Mouse (Mus musculus): ENCODE measurements at regions not wholly inside any gene's neighbourhood (a gene's known extent, or its start where the extent isn't known, plus 50 kb on each side); places are given as distances from the start of the nearest gene placed in this dataset.
A peak's percentile ranks its signal among the peaks of the same experiment; 100 is the strongest.

DNA sequence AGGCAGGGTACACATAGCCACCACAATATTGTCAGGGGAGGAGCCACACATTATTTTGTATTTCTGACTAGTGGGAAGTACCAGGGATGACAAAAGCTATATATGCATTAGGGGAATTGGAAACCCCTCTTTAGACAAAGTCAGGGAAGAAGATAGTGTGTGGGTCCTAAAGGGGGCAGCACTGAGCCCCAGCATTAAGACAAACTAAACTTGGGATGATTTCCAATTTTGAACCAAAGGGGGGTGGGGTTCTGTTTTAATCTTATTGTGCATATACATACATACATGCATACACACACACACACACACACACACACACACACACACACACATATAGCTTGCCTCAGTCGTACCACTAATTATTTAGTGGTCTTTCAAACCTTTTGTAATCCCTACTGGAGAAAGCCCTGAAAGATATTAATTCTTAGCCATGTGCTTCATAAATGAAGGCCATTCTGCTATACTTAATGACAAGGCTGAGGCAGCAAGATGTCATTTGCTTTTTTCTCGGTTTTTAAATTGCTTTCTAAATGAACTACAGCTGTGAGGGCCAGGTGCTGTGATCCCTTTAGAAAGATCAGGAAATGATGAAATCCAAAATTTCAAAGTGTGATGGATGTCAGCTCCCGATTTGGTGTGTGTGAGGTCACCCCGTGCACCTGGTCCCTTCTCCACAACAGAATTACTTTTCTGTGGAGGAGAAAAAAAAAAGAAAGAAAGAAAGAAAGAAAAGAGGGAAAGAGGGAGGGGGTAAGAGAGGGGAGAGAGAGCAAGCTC is 523.5 kb downstream of the Rnf144a start:
- no peak for DNase-seq
- no peaks in the 10 kb centered on the region for H3K27me3 ChIP-seq (ENCODE audit: control insufficient read depth, insufficient read depth, low read length)
- no peak overlapping the region for H3K27ac ChIP-seq (ENCODE audit: insufficient read depth, low read length)
- no peak overlapping the region for H3K4me3 ChIP-seq (replicated peaks; ENCODE audit: insufficient read depth, low read depth, low read length)
- TF ChIP-seq CTCF (IDR thresholded peaks at IDR 0.05; ENCODE audit: borderline replicate concordance, insufficient read depth, low read depth, low read length) (no peak), POLR2A (IDR thresholded peaks at IDR 0.05; ENCODE audit: borderline replicate concordance, insufficient read depth, low read length) (no peak)
- H3K4me1 ChIP-seq (ENCODE audit: control insufficient read depth, insufficient read depth, low read length) = no peaks in the 10 kb centered on the region
- WGBS = 68% methylated on average over 4 of the region's 4 CpGs

DNA sequence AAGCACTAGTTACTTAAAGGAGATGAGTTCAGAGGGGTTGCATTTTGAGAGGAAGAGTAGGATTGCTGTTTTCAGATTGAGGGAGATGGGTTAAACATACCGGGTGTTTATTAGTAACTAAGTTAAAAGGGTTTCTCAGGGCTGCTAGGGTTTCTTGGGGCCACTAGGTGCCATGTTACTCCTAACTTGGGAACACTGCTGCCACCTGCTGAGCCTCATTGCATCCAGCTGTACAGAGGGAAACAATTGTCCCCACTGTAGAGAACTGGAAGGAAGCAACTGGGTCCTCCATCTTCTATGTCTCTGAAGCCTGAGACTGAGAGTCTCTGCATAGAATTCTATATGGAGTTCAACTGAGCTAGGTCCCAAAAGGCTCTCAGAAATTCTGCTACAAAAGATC is 524.3 kb downstream of the Rnf144a start:
- DNase-seq = no peak
- 86% methylated on average over 1 of the region's 1 CpGs for WGBS
- H3K4me3 ChIP-seq (replicated peaks; ENCODE audit: insufficient read depth, low read depth, low read length) = no peak overlapping the region
- no peaks in the 10 kb centered on the region for H3K27me3 ChIP-seq (ENCODE audit: control insufficient read depth, insufficient read depth, low read length)
- TF ChIP-seq POLR2A (IDR thresholded peaks at IDR 0.05; ENCODE audit: borderline replicate concordance, insufficient read depth, low read length) = no peak
- no peak for TF ChIP-seq CTCF (IDR thresholded peaks at IDR 0.05; ENCODE audit: borderline replicate concordance, insufficient read depth, low read depth, low read length)
- no peaks in the 10 kb centered on the region for H3K4me1 ChIP-seq (ENCODE audit: control insufficient read depth, insufficient read depth, low read length)
- no peak overlapping the region for H3K27ac ChIP-seq (ENCODE audit: insufficient read depth, low read length)

DNA sequence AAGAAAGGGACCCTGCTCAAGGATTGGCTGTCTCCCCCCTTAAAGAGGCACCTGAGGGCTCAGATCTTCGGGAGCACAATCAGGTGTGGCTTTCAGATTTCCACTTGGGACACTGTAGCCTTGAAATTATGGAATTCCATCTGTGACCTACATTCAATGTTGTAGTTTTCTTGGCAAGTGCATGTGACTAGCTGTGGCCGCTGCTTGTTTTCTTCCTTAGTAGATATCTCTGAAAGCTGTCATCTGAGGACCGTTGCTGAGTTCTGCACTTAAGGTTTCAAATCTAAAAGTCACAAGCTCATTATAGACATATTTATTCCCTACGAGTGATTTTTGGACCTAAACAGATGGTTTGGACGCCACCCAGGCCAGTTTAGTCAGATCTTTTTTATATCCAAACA is 531.3 kb downstream of the Rnf144a start:
- Histone ChIP-seq H3K27ac (ENCODE audit: insufficient read depth, low read length) (peak overlapping the region; percentile 78), H3K27me3 (ENCODE audit: control insufficient read depth, insufficient read depth, low read length) (no peaks in the 10 kb centered on the region), H3K4me1 (ENCODE audit: control insufficient read depth, insufficient read depth, low read length) (peaks cover 6% of the 10 kb centered on the region), H3K4me3 (replicated peaks; ENCODE audit: insufficient read depth, low read depth, low read length) (no peak overlapping the region)
- TF ChIP-seq CTCF (IDR thresholded peaks at IDR 0.05; ENCODE audit: borderline replicate concordance, insufficient read depth, low read depth, low read length) (no peak), POLR2A (IDR thresholded peaks at IDR 0.05; ENCODE audit: borderline replicate concordance, insufficient read depth, low read length) (no peak)
- DNase-seq = peak; percentile 62 to 70
- 16% methylated on average over 5 of the region's 5 CpGs for WGBS

DNA sequence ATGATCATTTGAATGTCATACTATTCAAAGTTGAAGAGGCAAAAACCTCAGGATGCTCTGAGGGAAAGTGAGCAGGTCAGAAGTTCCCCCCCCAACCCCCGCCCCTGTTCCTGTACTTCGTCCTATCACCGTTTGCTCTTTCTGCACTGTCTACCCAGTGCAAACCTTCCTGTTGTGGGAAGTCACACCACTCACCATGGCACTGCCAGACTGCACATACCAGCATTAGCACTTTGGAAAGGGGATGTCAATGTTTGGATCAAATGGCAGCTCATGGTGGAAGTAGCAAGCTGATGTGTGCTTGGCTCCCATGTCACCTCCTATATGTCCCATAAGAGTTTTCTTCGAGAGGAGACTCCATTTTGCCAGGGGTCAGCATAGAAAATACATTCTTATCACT is 543.2 kb downstream of the Rnf144a start:
- WGBS = 85% methylated on average over 4 of the region's 4 CpGs
- H3K27me3 ChIP-seq (ENCODE audit: control insufficient read depth, insufficient read depth, low read length) = no peaks in the 10 kb centered on the region
- H3K4me1 ChIP-seq (ENCODE audit: control insufficient read depth, insufficient read depth, low read length) = peaks cover 7% of the 10 kb centered on the region
- no peak for DNase-seq
- H3K4me3 ChIP-seq (replicated peaks; ENCODE audit: insufficient read depth, low read depth, low read length) = no peak overlapping the region
- TF ChIP-seq CTCF (IDR thresholded peaks at IDR 0.05; ENCODE audit: borderline replicate concordance, insufficient read depth, low read depth, low read length) (no peak), POLR2A (IDR thresholded peaks at IDR 0.05; ENCODE audit: borderline replicate concordance, insufficient read depth, low read length) (no peak)
- H3K27ac ChIP-seq (ENCODE audit: insufficient read depth, low read length) = no peak overlapping the region

DNA sequence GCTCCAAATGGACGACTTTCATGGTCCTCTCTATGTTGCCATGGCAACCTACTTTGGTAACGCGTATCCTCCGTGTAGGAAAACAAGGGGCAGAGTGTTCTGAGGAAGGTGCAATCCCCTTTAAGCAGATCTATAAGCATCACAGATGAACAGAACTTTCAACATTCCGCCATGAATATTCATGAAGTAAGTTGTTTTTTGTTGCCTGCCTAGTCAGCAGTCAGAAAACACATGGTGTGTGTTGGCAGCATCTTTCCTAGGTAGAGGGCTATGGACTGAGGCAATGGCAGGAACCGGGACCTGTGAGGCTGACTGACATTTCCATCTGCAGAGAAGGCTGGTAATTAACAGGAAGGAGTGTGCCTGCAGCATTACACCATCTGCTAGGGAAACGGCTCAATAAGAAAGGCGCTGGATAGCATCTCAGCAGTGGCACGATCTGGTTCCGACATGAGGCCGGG is 544.0 kb downstream of the Rnf144a start:
- Histone ChIP-seq H3K4me1 (ENCODE audit: control insufficient read depth, insufficient read depth, low read length) (peaks cover 7% of the 10 kb centered on the region), H3K4me3 (replicated peaks; ENCODE audit: insufficient read depth, low read depth, low read length) (no peak overlapping the region), H3K27ac (ENCODE audit: insufficient read depth, low read length) (peak overlapping the region; percentile 2; the same call in 1 of the 2 replicates)

DNA sequence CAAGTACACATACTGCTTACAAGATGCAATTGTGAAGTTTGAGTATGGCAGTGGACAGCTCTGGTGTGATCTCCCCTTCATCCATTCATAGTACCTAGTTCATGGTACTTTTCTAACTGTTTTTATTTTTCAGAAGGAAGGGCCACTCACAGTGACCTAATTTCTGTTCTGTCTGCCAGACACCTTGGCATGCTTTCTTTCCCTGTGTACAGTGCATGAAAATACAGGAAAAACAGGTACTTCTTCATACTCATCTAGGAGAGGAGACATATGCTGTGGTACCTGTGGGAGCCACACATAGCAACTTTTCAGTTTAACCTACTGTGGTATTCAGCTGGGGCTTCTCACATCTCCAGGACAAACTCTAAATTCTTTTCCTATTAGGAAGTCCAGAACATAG is 545.2 kb downstream of the Rnf144a start:
- Histone ChIP-seq H3K4me3 (replicated peaks; ENCODE audit: insufficient read depth, low read depth, low read length) (no peak overlapping the region), H3K27me3 (ENCODE audit: control insufficient read depth, insufficient read depth, low read length) (no peaks in the 10 kb centered on the region), H3K4me1 (ENCODE audit: control insufficient read depth, insufficient read depth, low read length) (peaks cover 7% of the 10 kb centered on the region), H3K27ac (ENCODE audit: insufficient read depth, low read length) (no peak overlapping the region)
- DNase-seq = peak; percentile 34 to 65
- TF ChIP-seq POLR2A (IDR thresholded peaks at IDR 0.05; ENCODE audit: borderline replicate concordance, insufficient read depth, low read length) = no peak
- TF ChIP-seq CTCF (IDR thresholded peaks at IDR 0.05; ENCODE audit: borderline replicate concordance, insufficient read depth, low read depth, low read length) = no peak

More for the DNA sequence above, 544.0 kb downstream of the Rnf144a start:
- TF ChIP-seq POLR2A (IDR thresholded peaks at IDR 0.05; ENCODE audit: borderline replicate concordance, insufficient read depth, low read length) = no peak
- TF ChIP-seq CTCF (IDR thresholded peaks at IDR 0.05; ENCODE audit: borderline replicate concordance, insufficient read depth, low read depth, low read length) = no peak
- H3K27me3 ChIP-seq (ENCODE audit: control insufficient read depth, insufficient read depth, low read length) = no peaks in the 10 kb centered on the region
- 11% methylated on average over 11 of the region's 11 CpGs for WGBS
- DNase-seq = peak; percentile 74 to 87

DNA sequence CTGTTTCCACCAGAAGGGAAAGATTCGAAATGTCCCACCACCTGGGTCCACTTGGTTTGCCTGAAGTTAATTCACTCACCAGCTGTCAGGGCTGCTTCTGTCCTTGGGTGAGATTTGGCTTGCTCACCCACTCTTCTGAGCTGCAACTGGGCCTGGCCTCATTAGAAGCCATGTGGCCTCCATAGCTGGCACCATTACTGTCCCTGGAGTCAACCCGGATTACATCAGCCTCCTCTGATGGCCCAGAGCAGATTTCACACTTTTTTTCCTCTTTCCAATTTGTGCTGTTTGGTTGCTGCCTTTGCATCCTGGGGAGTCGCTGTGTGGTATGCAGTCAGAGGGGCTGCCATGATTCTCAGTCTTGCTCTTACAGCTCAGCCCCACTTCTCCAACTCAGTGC is 550.0 kb downstream of the Rnf144a start:
- H3K4me3 ChIP-seq (replicated peaks; ENCODE audit: insufficient read depth, low read depth, low read length) = no peak overlapping the region
- WGBS = 31% methylated on average over 3 of the region's 3 CpGs
- peak; percentile 40 to 55 for DNase-seq
- H3K4me1 ChIP-seq (ENCODE audit: control insufficient read depth, insufficient read depth, low read length) = peaks cover 4% of the 10 kb centered on the region; the same call in 1 of the 2 replicates
- TF ChIP-seq CTCF (IDR thresholded peaks at IDR 0.05; ENCODE audit: borderline replicate concordance, insufficient read depth, low read depth, low read length) (no peak), POLR2A (IDR thresholded peaks at IDR 0.05; ENCODE audit: borderline replicate concordance, insufficient read depth, low read length) (no peak)
- H3K27me3 ChIP-seq (ENCODE audit: control insufficient read depth, insufficient read depth, low read length) = no peaks in the 10 kb centered on the region
- no peak overlapping the region for H3K27ac ChIP-seq (ENCODE audit: insufficient read depth, low read length)
